Mouse (Mus musculus) stomach, embryonic 16.5 days (tissue): ENCODE measurements at regions not wholly inside any gene's neighbourhood (a gene's known extent, or its start where the extent isn't known, plus 50 kb on each side); places are given as distances from the start of the nearest gene placed in this dataset.

Source experiments
- ATAC-seq: fragments of 200-750 bp; cut with Nextera tagmentation; 2 replicates; pipeline ENCODE4 v1.8.0; 2017; ENCODE audit warnings: moderate number of reproducible peaks, moderate TSS enrichment; ENCODE audit not compliant: insufficient read depth, low FRiP score
- H3K27ac ChIP-seq: fragments of 300-500 bp; sonication (generic); 2 replicates; pipeline ENCODE4 v1.5.1; 2014; ENCODE audit warnings: low read length
- H3K27me3 ChIP-seq: fragments of 300-500 bp; sonication (generic); 2 replicates; pipeline ENCODE4 v1.6.1; 2014; ENCODE audit warnings: low read length, control low read depth, mixed read lengths; ENCODE audit not compliant: control insufficient read depth, insufficient read depth
- H3K36me3 ChIP-seq: fragments of 300-500 bp; sonication (generic); 2 replicates; pipeline ENCODE4 v1.6.1; 2014; ENCODE audit warnings: low read length; ENCODE audit not compliant: control insufficient read depth, insufficient read depth
- H3K4me1 ChIP-seq: fragments of 300-500 bp; sonication (generic); 2 replicates; pipeline ENCODE4 v1.6.1; 2014; ENCODE audit warnings: low read length, control low read depth, mixed read lengths; ENCODE audit not compliant: control insufficient read depth, insufficient read depth
- H3K4me2 ChIP-seq: fragments of 300-500 bp; sonication (generic); 2 replicates; pipeline ENCODE4 v1.6.1; 2014; ENCODE audit warnings: low read depth, low read length, mixed read lengths
- H3K4me3 ChIP-seq: fragments of 300-500 bp; sonication (generic); replicated peaks from 2 replicates; pipeline ENCODE4 v1.5.1; 2014; ENCODE audit warnings: mild to moderate bottlenecking, low read length
- H3K9ac ChIP-seq: fragments of 300-500 bp; sonication (generic); 2 replicates; pipeline ENCODE4 v1.6.1; 2014; ENCODE audit warnings: low read length
- H3K9me3 ChIP-seq: fragments of 300-500 bp; sonication (generic); replicated peaks from 2 replicates; pipeline ENCODE4 v1.6.1; 2016; ENCODE audit warnings: low read length, control low read depth; ENCODE audit not compliant: control insufficient read depth
- WGBS: fragments of 180-500 bp; shearing (Covaris S2); extraction: QIAGEN DNeasy Blood & Tissue Kit; methylation state at CpG from one replicate; pipeline ENCODE4 v1.1.7; 2014; 5-methylcytosine and 5-hydroxymethylcytosine counted together

GRCm38 (mm10) chr4:95166503-95166902, 114.5 kb upstream of the Jun start:
- Histone ChIP-seq H3K9me3 (no peaks in the 10 kb centered on the region), H3K4me2 (no peak overlapping the region), H3K4me1 (peaks cover 17% of the 10 kb centered on the region), H3K36me3 (no peaks in the 10 kb centered on the region), H3K9ac (no peak overlapping the region), H3K4me3 (no peak overlapping the region), H3K27me3 (no peaks in the 10 kb centered on the region), H3K27ac (no peak overlapping the region; the same call in 1 of the 2 replicates)
- ATAC-seq = no peak
- 56% methylated on average over 5 of the region's 5 CpGs for WGBS

- no peak for ATAC-seq
- 84% methylated on average over 1 of the region's 1 CpGs for WGBS
- Histone ChIP-seq H3K36me3 (no peaks in the 10 kb centered on the region), H3K4me3 (no peak overlapping the region), H3K9me3 (no peaks in the 10 kb centered on the region), H3K4me1 (peaks cover 15% of the 10 kb centered on the region), H3K9ac (no peak overlapping the region), H3K27ac (no peak overlapping the region), H3K27me3 (no peaks in the 10 kb centered on the region), H3K4me2 (no peak overlapping the region)
Observed at GRCm38 (mm10) chr4:95167216-95167615, 115.2 kb upstream of the Jun start.

GRCm38 (mm10) chr4:95169702-95170101, 117.7 kb upstream of the Jun start:
- peak; percentile 40; the same call in 1 of the 2 replicates for ATAC-seq
- WGBS = 47% methylated on average over 2 of the region's 2 CpGs

GRCm38 (mm10) chr4:95177753-95178152, 125.7 kb upstream of the Jun start:
- Histone ChIP-seq H3K9me3 (no peaks in the 10 kb centered on the region), H3K4me3 (no peak overlapping the region), H3K36me3 (no peaks in the 10 kb centered on the region), H3K4me2 (no peak overlapping the region), H3K27ac (no peak overlapping the region), H3K4me1 (0 out of 2 replicates have a peak, but pooled peaks cover 2% of the 10 kb centered on the region), H3K9ac (no peak overlapping the region), H3K27me3 (no peaks in the 10 kb centered on the region)
- no peak for ATAC-seq
- 74% methylated on average over 2 of the region's 2 CpGs for WGBS

More at GRCm38 (mm10) chr4:95169702-95170101, 117.7 kb upstream of the Jun start:
- Histone ChIP-seq H3K27ac (no peak overlapping the region), H3K27me3 (no peaks in the 10 kb centered on the region), H3K4me2 (no peak overlapping the region), H3K4me1 (peaks cover 6% of the 10 kb centered on the region; the same call in 1 of the 2 replicates), H3K9me3 (no peaks in the 10 kb centered on the region), H3K9ac (no peak overlapping the region), H3K36me3 (no peaks in the 10 kb centered on the region), H3K4me3 (no peak overlapping the region)

GRCm38 (mm10) chr4:95178467-95178866, 126.4 kb upstream of the Jun start:
- H3K27ac ChIP-seq = no peak overlapping the region
- no peak for ATAC-seq
- H3K4me2 ChIP-seq = no peak overlapping the region
- whole genome bisulfite sequencing = 48% methylated on average over 3 of the region's 3 CpGs
- no peaks in the 10 kb centered on the region for H3K27me3 ChIP-seq
- H3K36me3 ChIP-seq = no peaks in the 10 kb centered on the region
- H3K9me3 ChIP-seq = no peaks in the 10 kb centered on the region
- H3K9ac ChIP-seq = no peak overlapping the region
- H3K4me1 ChIP-seq = 0 out of 2 replicates have a peak, but pooled peaks cover 2% of the 10 kb centered on the region
- no peak overlapping the region for H3K4me3 ChIP-seq

GRCm38 (mm10) chr4:95178900-95179299, 126.9 kb upstream of the Jun start:
- WGBS = 69% methylated on average over 8 of the region's 8 CpGs
- Histone ChIP-seq H3K9me3 (no peaks in the 10 kb centered on the region), H3K4me3 (no peak overlapping the region)

GRCm38 (mm10) chr4:95180446-95180845, 128.4 kb upstream of the Jun start:
- no peak overlapping the region for H3K4me3 ChIP-seq
- 0 out of 2 replicates have a peak, but pooled peaks cover 2% of the 10 kb centered on the region for H3K4me1 ChIP-seq
- H3K27me3 ChIP-seq = no peaks in the 10 kb centered on the region
- WGBS = 91% methylated on average over 5 of the region's 5 CpGs
- no peaks in the 10 kb centered on the region for H3K36me3 ChIP-seq
- no peak overlapping the region for H3K4me2 ChIP-seq
- H3K9me3 ChIP-seq = no peaks in the 10 kb centered on the region
- no peak overlapping the region for H3K27ac ChIP-seq
- H3K9ac ChIP-seq = no peak overlapping the region
- no peak for ATAC-seq

More at GRCm38 (mm10) chr4:95178900-95179299, 126.9 kb upstream of the Jun start:
- Histone ChIP-seq H3K27me3 (no peaks in the 10 kb centered on the region), H3K36me3 (no peaks in the 10 kb centered on the region), H3K9ac (no peak overlapping the region), H3K4me2 (no peak overlapping the region), H3K4me1 (0 out of 2 replicates have a peak, but pooled peaks cover 2% of the 10 kb centered on the region), H3K27ac (no peak overlapping the region)
- ATAC-seq = no peak

GRCm38 (mm10) chr4:95180999-95181398, 129.0 kb upstream of the Jun start:
- no peaks in the 10 kb centered on the region for H3K27me3 ChIP-seq
- no peak overlapping the region for H3K4me2 ChIP-seq
- ATAC-seq = no peak
- H3K4me1 ChIP-seq = 0 out of 2 replicates have a peak, but pooled peaks cover 2% of the 10 kb centered on the region
- no peak overlapping the region for H3K9ac ChIP-seq
- H3K9me3 ChIP-seq = no peaks in the 10 kb centered on the region
- H3K36me3 ChIP-seq = no peaks in the 10 kb centered on the region
- H3K27ac ChIP-seq = no peak overlapping the region
- H3K4me3 ChIP-seq = no peak overlapping the region

- no peaks in the 10 kb centered on the region for H3K36me3 ChIP-seq
- whole genome bisulfite sequencing = 74% methylated on average over 4 of the region's 4 CpGs
- H3K27ac ChIP-seq = no peak overlapping the region
- no peak for ATAC-seq
- no peaks in the 10 kb centered on the region for H3K27me3 ChIP-seq
- H3K4me2 ChIP-seq = no peak overlapping the region
- H3K9ac ChIP-seq = no peak overlapping the region
- H3K9me3 ChIP-seq = no peaks in the 10 kb centered on the region
- H3K4me1 ChIP-seq = 0 out of 2 replicates have a peak, but pooled peaks cover 2% of the 10 kb centered on the region
- H3K4me3 ChIP-seq = no peak overlapping the region
Observed at GRCm38 (mm10) chr4:95184180-95184579, 132.2 kb upstream of the Jun start.
